Mouse (Mus musculus) gastrocnemius, postnatal 4 days (tissue): ENCODE results near the gene 1700015F17Rik. TPM values are rescaled to one million over a fixed set of nuclear protein-coding genes. Genes with fewer than 3 reads are reported as not detected.

Source experiments
- DNase-seq, 2 experiments: peaks; one replicate each; pipeline ENCODE4 v3.0.0; 2021 to 2022; ENCODE audit warnings: low spot score in 2 of 2, mixed read lengths in 2 of 2
- long read RNA-seq, 2 experiments: library from polyadenylated mRNA; stranded (forward); transcript quantifications; one replicate each; pipeline ENCODE4 v2.0.0; 2021
- total RNA-seq, 2 experiments: library from RNA; stranded (reverse); gene quantifications; 2 replicates each; pipeline ENCODE4 v1.2.3; 2021

1700015F17Rik gene
- total RNA-seq, result not detected
- long read RNA-seq, experiment 1, result 0 reads
- long read RNA-seq, experiment 2, result 0 reads

- no peak for DNase-seq
These were observed at the start of gene 1700015F17Rik for GRCm38 (mm10) chr5:5479043-5479442. Gene 1700015F17Rik (minus strand): TSS chr5:5479143.

GRCm38 (mm10) chr5:5515411-5515810 is 36.5 kb upstream of the 1700015F17Rik start:
- DNase-seq, result no peak

- DNase-seq, result peak; percentile 97
These were observed 35.5 kb upstream of the 1700015F17Rik start, which contains the start of gene Cldn12 for GRCm38 (mm10) chr5:5514196-5515076. Gene Cldn12 (minus strand): TSS chr5:5514958.

GRCm38 (mm10) chr5:5511401-5511800 is 32.5 kb upstream of the 1700015F17Rik start:
- DNase-seq, result no peak

GRCm38 (mm10) chr5:5510989-5511388 is 32.0 kb upstream of the 1700015F17Rik start:
- no peak for DNase-seq

- no peak for DNase-seq
These were observed 31.5 kb upstream of the 1700015F17Rik start for GRCm38 (mm10) chr5:5510304-5510887.

GRCm38 (mm10) chr5:5508231-5508630 is 29.3 kb upstream of the 1700015F17Rik start:
- DNase-seq, result no peak

- peak; percentile 35 to 62 for DNase-seq
These were observed 28.8 kb upstream of the 1700015F17Rik start for GRCm38 (mm10) chr5:5507701-5508225.

- no peak for DNase-seq
These were observed 25.5 kb upstream of the 1700015F17Rik start for GRCm38 (mm10) chr5:5504456-5504855.

GRCm38 (mm10) chr5:5503381-5503780 is 24.4 kb upstream of the 1700015F17Rik start:
- no peak for DNase-seq

- DNase-seq, result no peak
These were observed 22.6 kb upstream of the 1700015F17Rik start for GRCm38 (mm10) chr5:5501583-5501982.

- DNase-seq, result no peak
These were observed 17.4 kb upstream of the 1700015F17Rik start for GRCm38 (mm10) chr5:5496393-5496792.

GRCm38 (mm10) chr5:5495042-5495441 is 16.1 kb upstream of the 1700015F17Rik start:
- DNase-seq, result no peak

- DNase-seq, result no peak
These were observed 15.5 kb upstream of the 1700015F17Rik start for GRCm38 (mm10) chr5:5494269-5495005.

GRCm38 (mm10) chr5:5492163-5492562 is 13.2 kb upstream of the 1700015F17Rik start:
- no peak for DNase-seq

- no peak for DNase-seq
These were observed 7.1 kb upstream of the 1700015F17Rik start for GRCm38 (mm10) chr5:5486071-5486470.

GRCm38 (mm10) chr5:5483254-5483858 is 4.4 kb upstream of the 1700015F17Rik start:
- no peak for DNase-seq

GRCm38 (mm10) chr5:5481662-5482061 is 2.7 kb upstream of the 1700015F17Rik start:
- DNase-seq, result no peak

GRCm38 (mm10) chr5:5476133-5476532 is 2.8 kb downstream of the 1700015F17Rik start:
- no peak for DNase-seq

- no peak for DNase-seq
These were observed 13.7 kb downstream of the 1700015F17Rik start for GRCm38 (mm10) chr5:5465256-5465655.
